Mouse (Mus musculus): ENCODE measurements at regions not wholly inside any gene's neighbourhood (a gene's known extent, or its start where the extent isn't known, plus 50 kb on each side); places are given as distances from the start of the nearest gene placed in this dataset.

DNA sequence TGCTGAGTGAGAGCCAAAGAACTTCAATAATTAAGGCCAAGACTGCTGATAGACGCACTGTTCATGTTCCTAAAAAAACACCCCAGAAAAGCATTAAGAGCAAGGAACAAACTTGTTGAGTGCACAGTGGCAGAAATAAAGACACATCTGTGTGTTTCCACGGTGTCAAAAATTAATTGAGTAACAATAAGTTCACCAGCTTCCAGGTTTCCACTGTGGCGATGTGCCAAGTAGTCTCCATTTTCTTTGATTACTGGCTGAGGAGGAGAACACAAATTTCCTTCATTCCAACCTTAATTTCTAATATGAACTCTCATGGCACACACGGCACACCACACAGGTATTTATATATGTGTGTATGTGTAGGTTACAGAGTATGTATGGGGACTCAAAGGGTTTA is 54.3 kb upstream of the Lrpap1 start:
- ATAC-seq (ENCODE audit: extremely low read depth, insufficient number of reproducible peaks, low FRiP score, poor library complexity, severe bottlenecking): no peak
- no peak overlapping the region for H3K4me3 ChIP-seq (ENCODE audit: low read depth, low read length)
- H3K9me3 ChIP-seq (replicated peaks): no peaks in the 10 kb centered on the region
- H3K4me1 ChIP-seq (ENCODE audit: insufficient read depth, low read depth, low read length): peaks cover 17% of the 10 kb centered on the region
- H3K36me3 ChIP-seq (replicated peaks): no peaks in the 10 kb centered on the region
- no peak for DNase-seq (ENCODE audit: low spot score)
- TF ChIP-seq POLR2AphosphoS5 (IDR thresholded peaks at IDR 0.05; ENCODE audit: insufficient replicate concordance, low read depth, low read length) (no peak), GATA2 (IDR thresholded peaks at IDR 0.05; ENCODE audit: borderline replicate concordance, low read depth, low read length) (no peak), GATA1 (IDR thresholded peaks at IDR 0.05; ENCODE audit: borderline replicate concordance, low read length) (no peak), TAL1 (conservative IDR thresholded peaks at IDR 0.05; ENCODE audit: low read depth, low read length) (no peak), CTCF (IDR thresholded peaks at IDR 0.05; ENCODE audit: low read depth, low read length) (no peak)
- H3K27me3 ChIP-seq (ENCODE audit: insufficient read depth, low read length): peaks cover 38% of the 10 kb centered on the region

DNA sequence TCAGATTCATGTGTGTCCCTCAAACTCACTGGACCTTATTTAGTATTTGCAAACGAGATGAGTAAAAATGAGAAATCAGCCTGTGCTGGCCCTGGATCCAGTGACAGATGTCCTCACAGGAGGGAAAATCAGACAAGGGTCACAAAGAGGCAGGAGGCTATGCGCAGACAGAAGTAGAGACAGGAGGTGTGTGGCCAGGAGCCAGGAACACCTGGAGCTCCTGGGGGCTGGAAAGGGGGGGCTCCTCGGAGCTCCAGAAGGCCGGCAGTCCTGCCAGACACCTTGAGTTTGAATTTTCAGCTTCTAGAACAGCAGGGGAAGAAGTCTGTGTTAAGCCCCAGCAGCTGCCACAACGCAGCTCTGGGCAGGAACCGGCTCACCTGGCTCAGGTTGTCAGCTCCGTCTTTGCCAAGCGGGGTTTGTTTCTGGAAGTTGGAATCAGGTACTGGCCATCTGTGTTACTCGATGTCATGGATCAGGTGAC is 53.7 kb upstream of the Lrpap1 start:
- H3K4me3 ChIP-seq (ENCODE audit: low read depth, low read length): no peak overlapping the region
- no peak for TF ChIP-seq GATA1 (IDR thresholded peaks at IDR 0.05; ENCODE audit: borderline replicate concordance, low read length)
- H3K27me3 ChIP-seq (ENCODE audit: insufficient read depth, low read length): peaks cover 37% of the 10 kb centered on the region
- no peaks in the 10 kb centered on the region for H3K9me3 ChIP-seq (replicated peaks)
- peaks cover 17% of the 10 kb centered on the region for H3K4me1 ChIP-seq (ENCODE audit: insufficient read depth, low read depth, low read length)
- ATAC-seq (ENCODE audit: extremely low read depth, insufficient number of reproducible peaks, low FRiP score, poor library complexity, severe bottlenecking): no peak
- DNase-seq (ENCODE audit: low spot score): no peak
- H3K36me3 ChIP-seq (replicated peaks): no peaks in the 10 kb centered on the region

DNA sequence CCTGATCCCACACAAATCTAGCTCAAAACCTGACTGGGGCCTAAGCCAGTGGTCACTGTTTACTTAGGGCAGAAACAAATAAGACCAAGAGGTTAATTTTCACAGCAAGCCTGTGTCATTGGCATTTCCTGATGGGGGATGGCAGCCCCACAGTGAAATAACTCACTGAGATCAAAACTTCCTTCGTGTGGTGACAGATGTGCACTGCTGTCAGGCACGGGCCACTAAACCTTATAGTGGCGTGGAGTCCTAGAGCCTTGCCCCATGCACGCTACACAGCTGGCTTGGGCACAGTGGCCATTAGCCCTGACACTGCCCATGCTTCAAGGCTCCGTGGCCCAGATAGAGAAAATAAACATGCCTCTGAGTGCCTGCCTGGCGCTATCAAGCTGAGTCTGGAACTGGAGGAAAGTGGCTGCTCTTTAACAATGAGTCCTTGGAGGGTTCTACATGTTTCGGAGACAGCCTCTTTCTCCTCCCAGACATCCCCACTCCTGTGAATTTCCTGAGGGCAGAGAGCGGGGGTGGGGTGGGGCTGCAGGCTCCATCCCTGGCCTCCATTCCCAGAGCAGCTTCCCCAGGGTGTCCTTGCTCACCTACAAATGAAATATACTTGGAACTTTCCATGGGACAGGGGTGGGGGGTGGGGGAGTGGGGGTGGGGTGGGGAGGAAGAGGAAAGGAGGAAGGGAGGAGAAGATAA is 52.9 kb upstream of the Lrpap1 start:
- DNase-seq (ENCODE audit: low spot score) (no peak), ATAC-seq (ENCODE audit: extremely low read depth, insufficient number of reproducible peaks, low FRiP score, poor library complexity, severe bottlenecking) (no peak)
- Histone ChIP-seq H3K4me1 (ENCODE audit: insufficient read depth, low read depth, low read length) (peaks cover 17% of the 10 kb centered on the region), H3K9me3 (replicated peaks) (no peaks in the 10 kb centered on the region), H3K4me3 (ENCODE audit: low read depth, low read length) (no peak overlapping the region), H3K27me3 (ENCODE audit: insufficient read depth, low read length) (peaks cover 37% of the 10 kb centered on the region), H3K36me3 (replicated peaks) (no peaks in the 10 kb centered on the region)
- no peak for TF ChIP-seq GATA2 (IDR thresholded peaks at IDR 0.05; ENCODE audit: borderline replicate concordance, low read depth, low read length)
- no peak for TF ChIP-seq GATA1 (IDR thresholded peaks at IDR 0.05; ENCODE audit: borderline replicate concordance, low read length)
- TF ChIP-seq CTCF (IDR thresholded peaks at IDR 0.05; ENCODE audit: low read depth, low read length): no peak
- no peak for TF ChIP-seq TAL1 (conservative IDR thresholded peaks at IDR 0.05; ENCODE audit: low read depth, low read length)
- TF ChIP-seq POLR2AphosphoS5 (IDR thresholded peaks at IDR 0.05; ENCODE audit: insufficient replicate concordance, low read depth, low read length): no peak

DNA sequence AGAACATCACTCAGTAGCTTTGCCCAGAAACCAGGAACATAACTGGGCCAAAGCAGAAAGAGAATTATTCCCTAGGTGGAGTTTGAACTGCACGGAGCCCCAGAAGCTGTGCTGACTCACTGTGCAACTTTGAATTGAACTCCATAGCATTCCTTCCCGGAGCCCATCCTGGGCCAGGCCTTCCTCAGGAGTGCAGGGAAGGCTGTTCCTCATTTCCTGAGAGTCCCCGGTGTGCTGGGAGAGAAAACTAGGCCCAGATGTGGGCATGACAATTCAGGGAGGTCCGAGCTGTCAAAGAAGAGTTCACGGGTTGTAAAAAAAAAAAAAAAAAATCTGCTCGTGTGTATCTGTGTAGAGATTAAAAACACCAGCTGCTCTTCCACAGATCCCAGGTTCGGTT is 50.8 kb upstream of the Lrpap1 start:
- no peaks in the 10 kb centered on the region for H3K36me3 ChIP-seq (replicated peaks)
- no peak overlapping the region for H3K4me3 ChIP-seq (ENCODE audit: low read depth, low read length)
- TF ChIP-seq TAL1 (conservative IDR thresholded peaks at IDR 0.05; ENCODE audit: low read depth, low read length) (no peak), GATA2 (IDR thresholded peaks at IDR 0.05; ENCODE audit: borderline replicate concordance, low read depth, low read length) (no peak), CTCF (IDR thresholded peaks at IDR 0.05; ENCODE audit: low read depth, low read length) (no peak), GATA1 (IDR thresholded peaks at IDR 0.05; ENCODE audit: borderline replicate concordance, low read length) (no peak), POLR2AphosphoS5 (IDR thresholded peaks at IDR 0.05; ENCODE audit: insufficient replicate concordance, low read depth, low read length) (no peak)
- H3K9me3 ChIP-seq (replicated peaks): no peaks in the 10 kb centered on the region
- DNase-seq (ENCODE audit: low spot score) (no peak), ATAC-seq (ENCODE audit: extremely low read depth, insufficient number of reproducible peaks, low FRiP score, poor library complexity, severe bottlenecking) (no peak)
- H3K27me3 ChIP-seq (ENCODE audit: insufficient read depth, low read length): peaks cover 37% of the 10 kb centered on the region
- peaks cover 14% of the 10 kb centered on the region for H3K4me1 ChIP-seq (ENCODE audit: insufficient read depth, low read depth, low read length)

DNA sequence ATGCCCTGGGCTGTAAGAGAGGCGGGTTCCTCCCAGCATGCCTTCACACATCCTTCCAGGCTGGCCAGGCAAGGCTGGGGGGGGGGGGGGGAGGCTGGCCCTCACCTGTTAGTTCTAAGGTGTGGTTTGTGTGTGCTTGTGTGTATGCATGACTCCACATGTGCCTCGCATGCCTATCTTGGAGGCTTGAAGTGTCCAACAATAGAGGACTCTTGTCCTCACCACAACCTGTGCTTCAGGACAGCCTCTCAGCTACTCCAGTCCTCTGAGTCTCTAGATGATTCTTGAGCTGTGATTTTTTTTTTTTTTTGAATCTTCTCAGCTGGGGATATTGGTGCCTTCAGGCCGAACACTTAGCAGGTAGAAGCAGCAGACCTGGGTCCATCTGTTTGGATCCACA is 50.2 kb upstream of the Lrpap1 start:
- Histone ChIP-seq H3K27me3 (ENCODE audit: insufficient read depth, low read length) (peaks cover 40% of the 10 kb centered on the region), H3K36me3 (replicated peaks) (no peaks in the 10 kb centered on the region), H3K9me3 (replicated peaks) (peaks cover 2% of the 10 kb centered on the region; the same call in 1 of the 2 replicates), H3K4me1 (ENCODE audit: insufficient read depth, low read depth, low read length) (peaks cover 7% of the 10 kb centered on the region; the same call in 1 of the 2 replicates), H3K4me3 (ENCODE audit: low read depth, low read length) (no peak overlapping the region)
- DNase-seq (ENCODE audit: low spot score) (no peak), ATAC-seq (ENCODE audit: extremely low read depth, insufficient number of reproducible peaks, low FRiP score, poor library complexity, severe bottlenecking) (no peak)
- TF ChIP-seq CTCF (IDR thresholded peaks at IDR 0.05; ENCODE audit: low read depth, low read length): no peak
- TF ChIP-seq TAL1 (conservative IDR thresholded peaks at IDR 0.05; ENCODE audit: low read depth, low read length): no peak
- no peak for TF ChIP-seq POLR2AphosphoS5 (IDR thresholded peaks at IDR 0.05; ENCODE audit: insufficient replicate concordance, low read depth, low read length)
- no peak for TF ChIP-seq GATA1 (IDR thresholded peaks at IDR 0.05; ENCODE audit: borderline replicate concordance, low read length)
- TF ChIP-seq GATA2 (IDR thresholded peaks at IDR 0.05; ENCODE audit: borderline replicate concordance, low read depth, low read length): no peak

All from G1E (cell line).